Mouse (Mus musculus): ENCODE measurements at regions not wholly inside any gene's neighbourhood (a gene's known extent, or its start where the extent isn't known, plus 50 kb on each side); places are given as distances from the start of the nearest gene placed in this dataset.

GRCm38 (mm10) chr7:123059718-123060337 lies 63.9 kb upstream of the Tnrc6a start:
- Histone ChIP-seq H3K27ac (replicated peaks; ENCODE audit: low read depth, low read length) (no peak overlapping the region), H3K4me3 (ENCODE audit: insufficient read depth, low read depth, low read length) (no peak overlapping the region), H3K4me1 (ENCODE audit: control insufficient read depth, insufficient read depth, insufficient read length, low read length) (no peaks in the 10 kb centered on the region)

GRCm38 (mm10) chr7:123063264-123064011 lies 60.2 kb upstream of the Tnrc6a start:
- Histone ChIP-seq H3K4me3 (ENCODE audit: insufficient read depth, low read depth, low read length) (no peak overlapping the region), H3K4me1 (ENCODE audit: control insufficient read depth, insufficient read depth, insufficient read length, low read length) (no peaks in the 10 kb centered on the region), H3K27ac (replicated peaks; ENCODE audit: low read depth, low read length) (no peak overlapping the region)

GRCm38 (mm10) chr7:123065951-123066351 lies 57.7 kb upstream of the Tnrc6a start:
- Histone ChIP-seq H3K27ac (replicated peaks; ENCODE audit: low read depth, low read length) (no peak overlapping the region), H3K4me3 (ENCODE audit: insufficient read depth, low read depth, low read length) (peak overlapping the region; percentile 23; the same call in 1 of the 2 replicates), H3K4me1 (ENCODE audit: control insufficient read depth, insufficient read depth, insufficient read length, low read length) (no peaks in the 10 kb centered on the region)

GRCm38 (mm10) chr7:123067396-123067795 lies 56.3 kb upstream of the Tnrc6a start:
- Histone ChIP-seq H3K4me3 (ENCODE audit: insufficient read depth, low read depth, low read length) (no peak overlapping the region), H3K4me1 (ENCODE audit: control insufficient read depth, insufficient read depth, insufficient read length, low read length) (no peaks in the 10 kb centered on the region), H3K27ac (replicated peaks; ENCODE audit: low read depth, low read length) (no peak overlapping the region)

GRCm38 (mm10) chr7:123068241-123068640 lies 55.4 kb upstream of the Tnrc6a start:
- Histone ChIP-seq H3K4me1 (ENCODE audit: control insufficient read depth, insufficient read depth, insufficient read length, low read length) (no peaks in the 10 kb centered on the region), H3K27ac (replicated peaks; ENCODE audit: low read depth, low read length) (no peak overlapping the region), H3K4me3 (ENCODE audit: insufficient read depth, low read depth, low read length) (no peak overlapping the region)

GRCm38 (mm10) chr7:123068715-123069273 lies 54.9 kb upstream of the Tnrc6a start:
- Histone ChIP-seq H3K27ac (replicated peaks; ENCODE audit: low read depth, low read length) (no peak overlapping the region), H3K4me3 (ENCODE audit: insufficient read depth, low read depth, low read length) (no peak overlapping the region), H3K4me1 (ENCODE audit: control insufficient read depth, insufficient read depth, insufficient read length, low read length) (no peaks in the 10 kb centered on the region)

- no peaks in the 10 kb centered on the region for H3K4me1 ChIP-seq (ENCODE audit: control insufficient read depth, insufficient read depth, insufficient read length, low read length)
- H3K27ac ChIP-seq (replicated peaks; ENCODE audit: low read depth, low read length) = no peak overlapping the region
- H3K4me3 ChIP-seq (ENCODE audit: insufficient read depth, low read depth, low read length) = no peak overlapping the region
These were observed 54.4 kb upstream of the Tnrc6a start for GRCm38 (mm10) chr7:123069280-123069679.

- Histone ChIP-seq H3K27ac (replicated peaks; ENCODE audit: low read depth, low read length) (no peak overlapping the region), H3K4me3 (ENCODE audit: insufficient read depth, low read depth, low read length) (no peak overlapping the region), H3K4me1 (ENCODE audit: control insufficient read depth, insufficient read depth, insufficient read length, low read length) (no peaks in the 10 kb centered on the region)
These were observed 52.8 kb upstream of the Tnrc6a start for GRCm38 (mm10) chr7:123070861-123071260.
